Mouse (Mus musculus): ENCODE data around the gene Ms4a7.

- TF ChIP-seq CTCF (IDR thresholded peaks at IDR 0.05; ENCODE audit: control insufficient read depth, insufficient read depth, low read length), result no peak
- TF ChIP-seq POLR2A (IDR thresholded peaks at IDR 0.05; ENCODE audit: borderline replicate concordance, control insufficient read depth, low read depth, low read length), result no peak
Measured at GRCm38 (mm10) chr19:11375273-11375672, 39.3 kb upstream of the Ms4a7 start, which contains the start of gene Ms4a4a.
